8 mouse cellular contexts compared by ENCODE assay signal in genomic region chr7:45215673-45216441, GRCm38 (mm10). TPM values are rescaled to one million over a fixed set of nuclear protein-coding genes. Genes with fewer than 3 reads are reported as not detected.
DNase-seq lines count a peak whose midpoint lies in the region; ATAC-seq lines count a peak whose summit lies in the region.

Gene Tead2 (plus strand): TSS chr7:45215753.

- no peaks in the 10 kb centered on the region for H3K9me3 ChIP-seq in forebrain, embryonic 12.5 days
- no peaks in the 10 kb centered on the region for H3K9me3 ChIP-seq in hindbrain, embryonic 16.5 days (ENCODE audit: control insufficient read depth, low read length)

- peak within 1 kb of the TSS; percentile 91 for H3K9ac ChIP-seq in forebrain, embryonic 12.5 days
- peak within 1 kb of the TSS; percentile 74 for H3K9ac ChIP-seq in hindbrain, embryonic 16.5 days (ENCODE audit: low read depth, low read length)

- peak; percentile 76 for DNase-seq in 3134 (ENCODE audit: extremely low read depth, insufficient read length, low spot score)
- DNase-seq in R1 (ENCODE audit: low read depth, low spot score), result peak; percentile 87
- DNase-seq in lung, adult 18-20 months, result peak; percentile 45 to 64
- peak; percentile 47 for DNase-seq in ovary, postnatal 14 days (ENCODE audit: low spot score)
- DNase-seq in left cerebral cortex, adult 9 months (ENCODE audit: low spot score in 2 of 2), result no peak
- DNase-seq in frontal cortex, adult 2 months (ENCODE audit: extremely low spot score in 1 of 2, low spot score in 1 of 2), result no peak

- ATAC-seq in forebrain, embryonic 12.5 days (ENCODE audit: low FRiP score), result peak; percentile 62
- ATAC-seq in hindbrain, embryonic 16.5 days, result peak; percentile 62

- H3K4me3 ChIP-seq in forebrain, embryonic 12.5 days (replicated peaks), result peak within 1 kb of the TSS; percentile 76
- peak within 1 kb of the TSS; percentile 51 for H3K4me3 ChIP-seq in hindbrain, embryonic 16.5 days (ENCODE audit: low read length)

- H3K27me3 ChIP-seq in forebrain, embryonic 12.5 days, result peaks cover 16% of the 10 kb centered on the region
- peaks cover 11% of the 10 kb centered on the region for H3K27me3 ChIP-seq in hindbrain, embryonic 16.5 days (replicated peaks; ENCODE audit: control insufficient read depth, insufficient read depth, low read length)

- H3K36me3 ChIP-seq in forebrain, embryonic 12.5 days (replicated peaks), result peaks cover 33% of the 10 kb centered on the region
- H3K36me3 ChIP-seq in hindbrain, embryonic 16.5 days (ENCODE audit: control insufficient read depth, insufficient read depth, low read length), result no peaks in the 10 kb centered on the region

- H3K4me2 ChIP-seq in forebrain, embryonic 12.5 days, result peak within 1 kb of the TSS; percentile 72
- H3K4me2 ChIP-seq in hindbrain, embryonic 16.5 days (ENCODE audit: low read length), result peak within 1 kb of the TSS; percentile 75

- peaks cover 44% of the 10 kb centered on the region for H3K4me1 ChIP-seq in forebrain, embryonic 12.5 days
- H3K4me1 ChIP-seq in hindbrain, embryonic 16.5 days (ENCODE audit: control insufficient read depth, insufficient read depth, low read depth, low read length), result peaks cover 20% of the 10 kb centered on the region

- under 1% methylated on average over 52 of the region's 55 CpGs for WGBS in forebrain, embryonic 12.5 days
- WGBS in hindbrain, embryonic 16.5 days, result under 1% methylated on average over 53 of the region's 55 CpGs

- peak within 1 kb of the TSS; percentile 92 for H3K27ac ChIP-seq in forebrain, embryonic 12.5 days
- peak within 1 kb of the TSS; percentile 81 for H3K27ac ChIP-seq in hindbrain, embryonic 16.5 days (ENCODE audit: low read depth, low read length)

RNA-seq across cellular contexts. Expression of gene Tead2, which starts in this region (rescaled TPM):
- 245 and 256 TPM in 2 replicates for polyA plus RNA-seq in forebrain, embryonic 12.5 days (2016; fragmentation: Nextera tagmentation; extraction: Ambion mirVana)
- 46.9 and 54.1 TPM in 2 replicates for polyA plus RNA-seq in hindbrain, embryonic 16.5 days (2015; fragmentation: Nextera tagmentation; extraction: Ambion mirVana)
- polyA plus RNA-seq in frontal cortex, adult 2 months (2012; rRNA removed), result 6.0 and 9.6 TPM in 2 replicates

Comparison
In these comparisons a context has a peak if more than half of its experiments do, and no peak if none do; other contexts are left out.
1. DNase-seq: peak in 3134 (single experiment), R1 (single experiment), lung, adult 18-20 months (2 of 2) and ovary, postnatal 14 days (single experiment); none in left cerebral cortex, adult 9 months (0 of 2) and frontal cortex, adult 2 months (0 of 2).